Mouse (Mus musculus) kidney, postnatal 0 days (tissue): ENCODE data around the gene Asic5. TPM values are rescaled to one million over a fixed set of nuclear protein-coding genes. Genes with fewer than 3 reads are reported as not detected.

Experiments used
- ATAC-seq: fragments of 200-750 bp; cut with Nextera tagmentation; replicated peaks from 2 replicates; pipeline ENCODE4 v1.8.0; 2017; ENCODE audit warnings: low read depth, moderate number of reproducible peaks, moderate TSS enrichment, moderate library complexity; ENCODE audit not compliant: low FRiP score
- DNase-seq: peaks from one replicate; pipeline ENCODE4 v3.0.0-alpha.2; 2016; ENCODE audit warnings: low spot score
- H3K27ac ChIP-seq: fragments of 300-500 bp; sonication (generic); 2 replicates; pipeline ENCODE4 v1.5.1; 2014; ENCODE audit warnings: mild to moderate bottlenecking
- H3K27me3 ChIP-seq: fragments of 300-500 bp; sonication (generic); 2 replicates; pipeline ENCODE4 v1.6.1; 2014; ENCODE audit warnings: low read length, mixed read lengths; ENCODE audit not compliant: insufficient read depth
- H3K36me3 ChIP-seq: fragments of 300-500 bp; sonication (generic); 2 replicates; pipeline ENCODE4 v1.6.1; 2014; ENCODE audit warnings: low read length, mixed read lengths; ENCODE audit not compliant: insufficient read depth
- H3K4me1 ChIP-seq: fragments of 300-500 bp; sonication (generic); replicated peaks from 2 replicates; pipeline ENCODE4 v1.6.1; 2014; ENCODE audit warnings: antibody characterized with exemption, low read length, mixed read lengths; ENCODE audit not compliant: insufficient read depth
- H3K4me2 ChIP-seq: fragments of 300-500 bp; sonication (generic); 2 replicates; pipeline ENCODE4 v1.6.1; 2014; ENCODE audit warnings: mild to moderate bottlenecking, low read length, moderate library complexity, mixed read lengths
- H3K4me3 ChIP-seq: fragments of 300-500 bp; sonication (generic); replicated peaks from 2 replicates; pipeline ENCODE4 v1.5.1; 2014; ENCODE audit warnings: low read depth, low read length
- H3K9ac ChIP-seq: fragments of 300-500 bp; sonication (generic); 2 replicates; pipeline ENCODE4 v1.6.1; 2014; ENCODE audit warnings: low read depth, low read length
- H3K9me3 ChIP-seq: fragments of 300-500 bp; sonication (generic); replicated peaks from 2 replicates; pipeline ENCODE4 v1.6.1; 2016; ENCODE audit warnings: low read length, inconsistent platforms, mixed read lengths
- CTCF ChIP-seq: IDR thresholded peaks from 2 replicates; pipeline ENCODE4 v1.5.1; 2016; ENCODE audit warnings: antibody characterized with exemption, low read depth, mild to moderate bottlenecking, moderate library complexity
- WGBS: fragments of 180-500 bp; shearing (Covaris S2); extraction: QIAGEN DNeasy Blood & Tissue Kit; methylation state at CpG from one replicate; pipeline ENCODE4 v1.1.7; 2014; 5-methylcytosine and 5-hydroxymethylcytosine counted together
- polyA plus RNA-seq: library from polyadenylated mRNA; unstranded; fragments of >200 nt; fragmentation: Nextera tagmentation; extraction: Ambion mirVana; gene quantifications from 2 replicates; pipeline ENCODE4 v1.2.1, GENCODE M21; 2015

The Asic5 gene
- polyA plus RNA-seq, 1 experiment from 2014 or later = 1.0 TPM

DNA sequence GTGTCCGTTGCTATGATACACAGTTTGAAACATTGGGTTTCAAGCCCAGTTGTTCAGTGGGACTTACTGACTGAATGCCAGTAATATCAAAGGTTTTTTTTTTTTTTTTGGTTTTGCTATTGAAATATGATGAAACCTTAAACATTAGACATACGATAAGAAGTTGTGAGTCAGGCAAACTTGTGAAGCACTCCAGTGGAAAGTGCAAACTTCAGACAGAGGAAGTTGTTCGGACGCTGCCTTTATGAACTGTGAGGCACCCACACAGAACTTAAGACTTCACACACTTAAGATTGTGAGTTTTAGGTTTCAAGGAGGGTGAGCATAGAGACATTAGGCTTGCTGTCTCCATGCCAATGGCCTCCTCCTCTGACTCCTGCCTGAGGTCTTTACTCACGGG, 514 bp upstream of the Asic5 start:
- Histone ChIP-seq H3K4me2 (no peak overlapping the region), H3K9me3 (no peaks in the 10 kb centered on the region), H3K36me3 (no peaks in the 10 kb centered on the region), H3K4me1 (no peaks in the 10 kb centered on the region), H3K27me3 (no peaks in the 10 kb centered on the region), H3K27ac (no peak overlapping the region), H3K4me3 (no peak overlapping the region), H3K9ac (no peak overlapping the region)
- DNase-seq = no peak
- TF ChIP-seq CTCF = no peak
- 58% methylated on average over 5 of the region's 5 CpGs for WGBS
- ATAC-seq = no peak

DNA sequence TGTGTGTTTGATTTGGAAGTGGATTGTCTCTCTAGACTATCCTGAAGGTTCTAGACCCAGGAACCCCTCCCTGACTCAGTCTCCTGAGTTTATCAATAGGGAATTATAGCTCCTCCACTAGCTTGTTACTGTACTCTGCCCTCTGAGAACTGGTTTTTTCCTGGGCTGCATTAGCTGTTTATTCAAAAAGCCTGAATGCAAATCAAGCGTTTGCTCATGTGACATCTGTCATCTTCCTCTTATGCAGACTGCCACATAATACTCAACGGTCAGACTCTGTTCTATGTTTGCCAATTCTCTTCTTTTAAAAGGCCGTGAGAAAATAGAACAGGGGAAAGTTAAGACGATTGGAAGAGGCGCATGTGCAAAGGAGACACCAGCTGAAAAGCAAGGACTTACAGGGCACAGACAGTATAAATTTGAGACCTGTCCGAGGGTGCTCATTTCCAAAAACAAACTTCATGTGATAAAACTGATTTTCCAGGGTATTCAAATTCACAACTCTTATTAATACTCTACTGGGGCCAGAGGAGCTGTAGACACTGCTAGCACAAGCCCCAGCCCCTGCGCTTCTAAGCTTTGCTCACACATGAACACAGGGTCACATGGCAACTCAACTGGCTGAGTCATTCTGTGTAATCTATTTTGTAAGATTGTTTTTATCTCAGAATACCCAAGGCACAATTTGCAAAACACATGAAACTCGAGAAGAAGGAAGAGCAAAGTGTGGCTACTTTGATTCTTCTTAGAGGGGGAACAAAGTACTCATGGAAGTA, 1.2 kb downstream of the Asic5 start:
- no peak overlapping the region for H3K9ac ChIP-seq
- H3K4me1 ChIP-seq = no peaks in the 10 kb centered on the region
- no peak overlapping the region for H3K4me3 ChIP-seq
- H3K9me3 ChIP-seq = no peaks in the 10 kb centered on the region
- H3K4me2 ChIP-seq = no peak overlapping the region
- no peak for DNase-seq
- 83% methylated on average over 8 of the region's 8 CpGs for WGBS
- TF ChIP-seq CTCF = no peak
- no peak overlapping the region for H3K27ac ChIP-seq
- ATAC-seq = no peak
- no peaks in the 10 kb centered on the region for H3K36me3 ChIP-seq
- H3K27me3 ChIP-seq = no peaks in the 10 kb centered on the region

DNA sequence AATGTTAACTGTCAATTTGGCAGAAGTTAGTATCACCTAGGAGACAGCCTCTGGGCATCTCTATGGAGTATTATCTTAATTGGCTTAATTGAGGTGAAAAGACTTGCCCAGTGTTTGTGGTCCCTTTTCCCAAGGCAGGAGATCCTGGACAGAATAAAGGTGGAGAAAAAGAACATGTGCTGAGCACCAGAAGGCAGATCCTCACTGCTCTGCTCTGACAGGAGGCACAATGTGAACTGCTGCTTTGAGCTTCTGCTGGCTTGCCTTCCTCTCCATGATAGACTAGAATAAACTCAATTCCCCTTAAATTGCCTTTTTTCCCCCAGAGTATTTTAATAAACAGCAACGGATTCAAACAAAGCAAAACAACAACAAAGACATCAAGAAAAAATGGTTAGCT, 3.0 kb downstream of the Asic5 start:
- TF ChIP-seq CTCF = no peak
- WGBS = 62% methylated on average over 1 of the region's 1 CpGs

DNA sequence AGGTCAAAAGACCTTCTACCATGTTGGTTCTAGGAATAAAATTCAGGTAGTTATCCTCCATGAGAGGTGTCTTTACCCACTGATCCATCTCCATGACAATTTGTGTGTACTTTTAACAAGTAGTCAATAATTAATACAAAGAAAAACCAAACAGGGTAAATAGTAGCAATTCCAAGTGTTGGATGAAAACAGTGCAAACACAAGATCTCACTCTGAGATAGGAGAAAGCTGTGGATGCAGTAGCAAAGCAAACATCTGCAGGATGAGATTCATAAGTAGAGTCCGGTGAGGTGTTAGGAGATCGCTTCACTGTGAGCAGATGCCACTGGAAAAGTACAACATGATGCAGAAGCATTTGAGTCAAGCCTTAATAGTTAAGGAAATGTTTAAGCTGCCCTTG, 4.0 kb downstream of the Asic5 start:
- Histone ChIP-seq H3K4me1 (no peaks in the 10 kb centered on the region), H3K36me3 (no peaks in the 10 kb centered on the region), H3K4me3 (no peak overlapping the region), H3K9me3 (no peaks in the 10 kb centered on the region), H3K4me2 (no peak overlapping the region), H3K27ac (no peak overlapping the region), H3K9ac (no peak overlapping the region), H3K27me3 (no peaks in the 10 kb centered on the region)
- DNase-seq (no peak), ATAC-seq (no peak)
- TF ChIP-seq CTCF = no peak
- WGBS = 90% methylated on average over 2 of the region's 2 CpGs

More for the DNA sequence above, 3.0 kb downstream of the Asic5 start:
- Histone ChIP-seq H3K4me1 (no peaks in the 10 kb centered on the region), H3K4me3 (no peak overlapping the region), H3K27me3 (no peaks in the 10 kb centered on the region), H3K4me2 (no peak overlapping the region), H3K36me3 (no peaks in the 10 kb centered on the region), H3K9me3 (no peaks in the 10 kb centered on the region), H3K9ac (no peak overlapping the region), H3K27ac (no peak overlapping the region)
- no peak for ATAC-seq
- no peak for DNase-seq

DNA sequence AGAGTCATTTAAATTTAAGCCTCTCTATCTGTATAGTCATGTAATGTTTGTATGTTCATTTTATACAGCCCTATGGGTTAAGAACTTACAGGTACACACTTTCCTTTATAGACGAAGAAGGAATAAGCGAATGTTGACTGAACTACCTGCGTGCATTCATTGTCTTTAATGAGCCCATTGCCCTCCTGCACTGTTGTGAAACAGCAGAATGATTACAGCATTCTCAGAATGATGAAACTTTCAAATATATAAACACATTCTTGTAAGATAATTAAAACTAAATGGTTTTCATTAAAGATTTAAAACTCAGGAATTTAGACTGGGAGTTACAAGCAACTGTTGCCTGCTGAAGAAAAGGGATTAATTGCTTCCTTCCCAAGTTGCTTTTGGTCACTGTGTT, 5.5 kb downstream of the Asic5 start:
- H3K9me3 ChIP-seq = no peaks in the 10 kb centered on the region
- no peak overlapping the region for H3K27ac ChIP-seq
- DNase-seq = no peak
- H3K27me3 ChIP-seq = no peaks in the 10 kb centered on the region
- no peak overlapping the region for H3K4me2 ChIP-seq
- no peak for ATAC-seq
- no peaks in the 10 kb centered on the region for H3K36me3 ChIP-seq
- no peak overlapping the region for H3K4me3 ChIP-seq
- 93% methylated on average over 3 of the region's 3 CpGs for WGBS
- no peak overlapping the region for H3K9ac ChIP-seq
- no peak for TF ChIP-seq CTCF
- no peaks in the 10 kb centered on the region for H3K4me1 ChIP-seq

DNA sequence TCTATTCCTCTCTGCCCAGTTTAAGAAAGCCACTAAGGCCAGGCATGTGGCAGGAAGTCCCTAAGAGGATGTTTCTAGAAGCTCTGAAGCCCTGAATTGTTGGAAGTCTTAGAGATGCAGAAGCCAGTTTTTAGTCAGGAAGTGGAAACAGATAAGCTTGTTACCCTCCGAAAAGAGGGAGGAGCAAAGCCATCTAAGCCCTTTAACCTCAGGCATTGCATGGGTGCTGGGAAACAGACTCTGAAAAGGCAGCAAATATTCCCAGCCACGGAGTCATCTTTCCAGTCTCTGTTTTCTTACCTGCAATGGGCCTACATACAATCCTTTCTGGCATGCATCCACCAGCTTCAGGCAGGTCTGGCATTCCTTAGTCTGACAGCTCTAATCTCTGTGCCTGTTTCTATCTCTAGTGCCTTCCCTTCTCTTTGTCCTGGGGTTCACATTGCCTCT, 7.6 kb downstream of the Asic5 start:
- Histone ChIP-seq H3K27ac (no peak overlapping the region), H3K9me3 (no peaks in the 10 kb centered on the region), H3K9ac (no peak overlapping the region), H3K27me3 (no peaks in the 10 kb centered on the region), H3K4me2 (no peak overlapping the region), H3K4me1 (no peaks in the 10 kb centered on the region), H3K36me3 (no peaks in the 10 kb centered on the region), H3K4me3 (no peak overlapping the region)
- WGBS = 41% methylated on average over 2 of the region's 2 CpGs
- ATAC-seq = no peak
- TF ChIP-seq CTCF = no peak
- DNase-seq = no peak

- Histone ChIP-seq H3K4me1 (no peaks in the 10 kb centered on the region), H3K4me3 (no peak overlapping the region), H3K9ac (no peak overlapping the region), H3K9me3 (no peaks in the 10 kb centered on the region), H3K4me2 (no peak overlapping the region), H3K27me3 (no peaks in the 10 kb centered on the region), H3K27ac (no peak overlapping the region), H3K36me3 (no peaks in the 10 kb centered on the region)
- ATAC-seq (no peak), DNase-seq (no peak)
- no peak for TF ChIP-seq CTCF
- 69% methylated on average over 3 of the region's 3 CpGs for WGBS
Observed at GRCm38 (mm10) chr3:81990531-81990930, 8.4 kb downstream of the Asic5 start.
